Mouse (Mus musculus): Measurements from ENCODE around the gene Mcub.

The Mcub gene

GRCm38 (mm10) chr3:129896591-129896990 lies 73.4 kb downstream of the Mcub start:
- DNase-seq (ENCODE audit: low read depth, low spot score) = no peak

GRCm38 (mm10) chr3:129893143-129893542 lies 76.9 kb downstream of the Mcub start:
- DNase-seq (ENCODE audit: low read depth, low spot score) = no peak

GRCm38 (mm10) chr3:129892003-129892402 lies 78.0 kb downstream of the Mcub start:
- no peak for DNase-seq (ENCODE audit: low read depth, low spot score)

GRCm38 (mm10) chr3:129887779-129888517 lies 82.1 kb downstream of the Mcub start:
- no peak for DNase-seq (ENCODE audit: low read depth, low spot score)

GRCm38 (mm10) chr3:129886430-129886829 lies 83.6 kb downstream of the Mcub start:
- no peak for DNase-seq (ENCODE audit: low read depth, low spot score)

GRCm38 (mm10) chr3:129885577-129885976 lies 84.4 kb downstream of the Mcub start:
- DNase-seq (ENCODE audit: low read depth, low spot score) = no peak

- no peak for DNase-seq (ENCODE audit: low read depth, low spot score)
Measured at GRCm38 (mm10) chr3:129880925-129881593, 88.9 kb downstream of the Mcub start.

- DNase-seq (ENCODE audit: low read depth, low spot score) = no peak
Measured at GRCm38 (mm10) chr3:129879913-129880312, 90.1 kb downstream of the Mcub start.

GRCm38 (mm10) chr3:129879131-129879757 lies 90.8 kb downstream of the Mcub start:
- DNase-seq (ENCODE audit: low read depth, low spot score) = peak; percentile 43

GRCm38 (mm10) chr3:129878405-129879021 lies 91.5 kb downstream of the Mcub start, which contains the start of gene Pla2g12a:
TSS of gene Pla2g12a (plus strand) at chr3:129878606.
- peak; percentile 94 for DNase-seq (ENCODE audit: low read depth, low spot score)

GRCm38 (mm10) chr3:129877327-129877726 lies 92.7 kb downstream of the Mcub start:
- DNase-seq (ENCODE audit: low read depth, low spot score) = no peak
